Mouse (Mus musculus): ENCODE measurements around the gene Tufm. TPM values are rescaled to one million over a fixed set of nuclear protein-coding genes. Genes with fewer than 3 reads are reported as not detected.
"Not testable (repeated sequence)": the region's sequence is repeated elsewhere in the genome, so short reads cannot be mapped to it uniquely, and the experiment has no call there.

Gene Tufm
- total and polyA plus RNA-seq, 2 experiments from 2014 or later, result 86.2 to 101 TPM

- ATAC-seq (ENCODE audit: low FRiP score) (no peak), DNase-seq (ENCODE audit: low spot score) (peak; percentile 53)
- Histone ChIP-seq H3K4me1 (ENCODE audit: insufficient read depth, low read length) (no peaks in the 10 kb centered on the region), H3K4me2 (ENCODE audit: low read depth, low read length, poor library complexity, severe bottlenecking) (peak overlapping the region; percentile 78), H3K9ac (replicated peaks; ENCODE audit: low read length, poor library complexity, severe bottlenecking) (peak overlapping the region; percentile 39), H3K4me3 (ENCODE audit: low read depth, low read length) (peak overlapping the region; percentile 32), H3K36me3 (ENCODE audit: insufficient read depth, low read length) (no peaks in the 10 kb centered on the region), H3K27ac (ENCODE audit: low read depth, low read length) (0 out of 2 replicates have a peak overlapping the region, but pooled peaks have one; percentile 32), H3K27me3 (ENCODE audit: insufficient read depth, low read length) (no peaks in the 10 kb centered on the region), H3K9me3 (ENCODE audit: low read length) (no peaks in the 10 kb centered on the region)
- TF ChIP-seq CTCF (IDR thresholded peaks at IDR 0.05), result no peak
- WGBS, result 1% methylated on average over 22 of the region's 23 CpGs
Observed at GRCm38 (mm10) chr7:126482392-126482871, 4.7 kb upstream of the Tufm start.

- Histone ChIP-seq H3K9ac (replicated peaks; ENCODE audit: low read length, poor library complexity, severe bottlenecking) (peak overlapping the region; percentile 73), H3K27ac (ENCODE audit: low read depth, low read length) (peak overlapping the region; percentile 68; the same call in 1 of the 2 replicates), H3K36me3 (ENCODE audit: insufficient read depth, low read length) (peaks cover 16% of the 10 kb centered on the region), H3K4me3 (ENCODE audit: low read depth, low read length) (peak overlapping the region; percentile 46), H3K4me2 (ENCODE audit: low read depth, low read length, poor library complexity, severe bottlenecking) (peak overlapping the region; percentile 81)
- 21% methylated on average over 21 of the region's 25 CpGs for WGBS
- H3K9me3 ChIP-seq (ENCODE audit: low read length); DNase-seq (ENCODE audit: low spot score); H3K27me3 ChIP-seq (ENCODE audit: insufficient read depth, low read length); H3K4me1 ChIP-seq (ENCODE audit: insufficient read depth, low read length): not testable (repeated sequence)
- peak; percentile 19; the same call in 1 of the 2 replicates for ATAC-seq (ENCODE audit: low FRiP score)
Observed at GRCm38 (mm10) chr7:126487617-126488385, 640 bp downstream of the Tufm start.

GRCm38 (mm10) chr7:126491005-126491404, 3.8 kb downstream of the Tufm start:
- 70% methylated on average over 1 of the region's 1 CpGs for WGBS

GRCm38 (mm10) chr7:126491973-126492372, 4.8 kb downstream of the Tufm start:
- H3K27ac ChIP-seq (ENCODE audit: low read depth, low read length), result no peak overlapping the region
- no peak for TF ChIP-seq CTCF (IDR thresholded peaks at IDR 0.05)
- no peaks in the 10 kb centered on the region for H3K9me3 ChIP-seq (ENCODE audit: low read length)
- DNase-seq (ENCODE audit: low spot score) (no peak), ATAC-seq (ENCODE audit: low FRiP score) (0 out of 2 replicates have a peak, but pooled peaks have one; percentile 4)
- H3K9ac ChIP-seq (replicated peaks; ENCODE audit: low read length, poor library complexity, severe bottlenecking), result no peak overlapping the region
- 0 out of 2 replicates have a peak, but pooled peaks cover 2% of the 10 kb centered on the region for H3K4me1 ChIP-seq (ENCODE audit: insufficient read depth, low read length)
- H3K4me2 ChIP-seq (ENCODE audit: low read depth, low read length, poor library complexity, severe bottlenecking), result no peak overlapping the region
- H3K27me3 ChIP-seq (ENCODE audit: insufficient read depth, low read length), result no peaks in the 10 kb centered on the region
- peaks cover 57% of the 10 kb centered on the region for H3K36me3 ChIP-seq (ENCODE audit: insufficient read depth, low read length)
- no peak overlapping the region for H3K4me3 ChIP-seq (ENCODE audit: low read depth, low read length)
- WGBS, result 59% methylated on average over 11 of the region's 11 CpGs

More at GRCm38 (mm10) chr7:126491005-126491404, 3.8 kb downstream of the Tufm start:
- peaks cover 48% of the 10 kb centered on the region for H3K36me3 ChIP-seq (ENCODE audit: insufficient read depth, low read length)
- no peak overlapping the region for H3K4me2 ChIP-seq (ENCODE audit: low read depth, low read length, poor library complexity, severe bottlenecking)
- no peak for TF ChIP-seq CTCF (IDR thresholded peaks at IDR 0.05)
- 0 out of 2 replicates have a peak, but pooled peaks cover 2% of the 10 kb centered on the region for H3K4me1 ChIP-seq (ENCODE audit: insufficient read depth, low read length)
- no peak overlapping the region for H3K4me3 ChIP-seq (ENCODE audit: low read depth, low read length)
- no peak overlapping the region for H3K9ac ChIP-seq (replicated peaks; ENCODE audit: low read length, poor library complexity, severe bottlenecking)
- no peaks in the 10 kb centered on the region for H3K27me3 ChIP-seq (ENCODE audit: insufficient read depth, low read length)
- DNase-seq (ENCODE audit: low spot score) (no peak), ATAC-seq (ENCODE audit: low FRiP score) (no peak)
- no peak overlapping the region for H3K27ac ChIP-seq (ENCODE audit: low read depth, low read length)
- no peaks in the 10 kb centered on the region for H3K9me3 ChIP-seq (ENCODE audit: low read length)

GRCm38 (mm10) chr7:126494120-126494519, 7.0 kb downstream of the Tufm start:
- Histone ChIP-seq H3K36me3 (ENCODE audit: insufficient read depth, low read length) (peaks cover 77% of the 10 kb centered on the region), H3K4me2 (ENCODE audit: low read depth, low read length, poor library complexity, severe bottlenecking) (no peak overlapping the region), H3K9ac (replicated peaks; ENCODE audit: low read length, poor library complexity, severe bottlenecking) (no peak overlapping the region), H3K27ac (ENCODE audit: low read depth, low read length) (no peak overlapping the region), H3K4me1 (ENCODE audit: insufficient read depth, low read length) (no peaks in the 10 kb centered on the region), H3K9me3 (ENCODE audit: low read length) (no peaks in the 10 kb centered on the region), H3K4me3 (ENCODE audit: low read depth, low read length) (no peak overlapping the region), H3K27me3 (ENCODE audit: insufficient read depth, low read length) (no peaks in the 10 kb centered on the region)
- WGBS, result 93% methylated on average over 6 of the region's 6 CpGs
- TF ChIP-seq CTCF (IDR thresholded peaks at IDR 0.05), result no peak
- ATAC-seq (ENCODE audit: low FRiP score) (no peak), DNase-seq (ENCODE audit: low spot score) (no peak)

GRCm38 (mm10) chr7:126496475-126496874, 9.3 kb downstream of the Tufm start:
- ATAC-seq (ENCODE audit: low FRiP score), result no peak
- H3K36me3 ChIP-seq (ENCODE audit: insufficient read depth, low read length), result peaks cover 88% of the 10 kb centered on the region
- 97% methylated on average over 5 of the region's 5 CpGs for WGBS
- no peak overlapping the region for H3K4me3 ChIP-seq (ENCODE audit: low read depth, low read length)
- no peaks in the 10 kb centered on the region for H3K4me1 ChIP-seq (ENCODE audit: insufficient read depth, low read length)
- DNase-seq (ENCODE audit: low spot score), result no peak
- no peak overlapping the region for H3K27ac ChIP-seq (ENCODE audit: low read depth, low read length)
- H3K27me3 ChIP-seq (ENCODE audit: insufficient read depth, low read length), result no peaks in the 10 kb centered on the region
- no peak overlapping the region for H3K4me2 ChIP-seq (ENCODE audit: low read depth, low read length, poor library complexity, severe bottlenecking)
- H3K9ac ChIP-seq (replicated peaks; ENCODE audit: low read length, poor library complexity, severe bottlenecking), result no peak overlapping the region
- H3K9me3 ChIP-seq (ENCODE audit: low read length), result no peaks in the 10 kb centered on the region
- TF ChIP-seq CTCF (IDR thresholded peaks at IDR 0.05), result no peak

Measured in midbrain, postnatal 0 days (tissue).